Mouse (Mus musculus) MEL (cell line): ENCODE data around the gene Hacd2.

Source experiments
- CTCF ChIP-seq, 3 experiments: IDR thresholded peaks in 2 of 3; conservative IDR thresholded peaks in 1 of 3; 2 replicates each; pipeline ENCODE4 v1.5.1; 2011 to 2012; ENCODE audit warnings: low read length in 3 of 3, low read depth in 2 of 3, mild to moderate bottlenecking in 2 of 3, improper control_type of control experiment in 1 of 3, inconsistent platforms in 1 of 3, mixed read lengths in 1 of 3, moderate library complexity in 1 of 3; ENCODE audit not compliant: control insufficient read depth in 1 of 3, insufficient read depth in 1 of 3, poor library complexity in 1 of 3, severe bottlenecking in 1 of 3
- EP300 ChIP-seq, 2 experiments: IDR thresholded peaks; 2 replicates each; pipeline ENCODE4 v1.6.1; 2011; ENCODE audit warnings: improper control_type of control experiment in 2 of 2, low read length in 2 of 2, low read depth in 1 of 2, mild to moderate bottlenecking in 1 of 2
- ZC3H11A ChIP-seq: IDR thresholded peaks from 2 replicates; pipeline ENCODE4 v1.6.1; 2012; ENCODE audit warnings: low read depth, mild to moderate bottlenecking, inconsistent platforms, low read length, improper control_type of control experiment

- no peak for TF ChIP-seq CTCF (IDR thresholded peaks at IDR 0.05 in 2 of 3, conservative IDR thresholded peaks at IDR 0.05 in 1 of 3; ENCODE audit: control insufficient read depth in 1 of 3, insufficient read depth in 1 of 3, low read depth in 2 of 3, low read length in 3 of 3, poor library complexity in 1 of 3, severe bottlenecking in 1 of 3)
- TF ChIP-seq EP300 (IDR thresholded peaks at IDR 0.05; ENCODE audit: low read depth in 1 of 2, low read length in 2 of 2), result no peak
- no peak for TF ChIP-seq ZC3H11A
These were observed 3.1 kb downstream of the Hacd2 start for GRCm38 (mm10) chr16:35025347-35025746.
